Mouse (Mus musculus) lung, postnatal 0 days (tissue): ENCODE results near the gene Cyp2d22. TPM values are rescaled to one million over a fixed set of nuclear protein-coding genes. Genes with fewer than 3 reads are reported as not detected.

Experiments
- ATAC-seq: fragments of 200-750 bp; cut with Nextera tagmentation; 2 replicates; pipeline ENCODE4 v1.8.0; 2017; ENCODE audit warnings: moderate library complexity
- DNase-seq: peaks from one replicate; pipeline ENCODE4 v3.0.0-alpha.2; 2016; ENCODE audit warnings: low spot score
- H3K27ac ChIP-seq: fragments of 300-500 bp; sonication (generic); 2 replicates; pipeline ENCODE4 v1.5.1; 2014; ENCODE audit warnings: antibody characterized with exemption, mild to moderate bottlenecking, low read length, mixed read lengths
- H3K27me3 ChIP-seq: fragments of 300-500 bp; sonication (generic); replicated peaks from 2 replicates; pipeline ENCODE4 v1.6.1; 2014; ENCODE audit warnings: low read length, mixed read lengths; ENCODE audit not compliant: insufficient read depth
- H3K36me3 ChIP-seq: fragments of 300-500 bp; sonication (generic); 2 replicates; pipeline ENCODE4 v1.6.1; 2014; ENCODE audit warnings: low read length, mixed read lengths; ENCODE audit not compliant: insufficient read depth
- H3K4me1 ChIP-seq: fragments of 300-500 bp; sonication (generic); 2 replicates; pipeline ENCODE4 v1.6.1; 2014; ENCODE audit warnings: antibody characterized with exemption, low read depth, low read length, mixed read lengths; ENCODE audit not compliant: insufficient read depth
- H3K4me2 ChIP-seq: fragments of 300-500 bp; sonication (generic); replicated peaks from 2 replicates; pipeline ENCODE4 v1.6.1; 2014; ENCODE audit warnings: low read depth, mild to moderate bottlenecking, low read length, moderate library complexity, mixed read lengths
- H3K4me3 ChIP-seq: fragments of 300-500 bp; sonication (generic); 2 replicates; pipeline ENCODE4 v1.5.1; 2014; ENCODE audit warnings: low read depth, low read length
- H3K9ac ChIP-seq: fragments of 300-500 bp; sonication (generic); replicated peaks from 2 replicates; pipeline ENCODE4 v1.6.1; 2014; ENCODE audit warnings: low read depth, mild to moderate bottlenecking
- H3K9me3 ChIP-seq: fragments of 300-500 bp; sonication (generic); 2 replicates; pipeline ENCODE4 v1.6.1; 2016; ENCODE audit warnings: low read length, mixed read lengths
- CTCF ChIP-seq: IDR thresholded peaks from 2 replicates; pipeline ENCODE4 v1.5.1; 2016; ENCODE audit warnings: antibody characterized with exemption, mild to moderate bottlenecking
- EP300 ChIP-seq: IDR thresholded peaks from 2 replicates; pipeline ENCODE4 v1.6.1; 2016; ENCODE audit warnings: antibody characterized with exemption, mild to moderate bottlenecking, control low read depth
- whole genome bisulfite sequencing: fragments of 180-500 bp; shearing (Covaris S2); extraction: QIAGEN DNeasy Blood & Tissue Kit; methylation state at CpG from one replicate; pipeline ENCODE4 v1.1.7; 2014; 5-methylcytosine and 5-hydroxymethylcytosine counted together
- polyA plus RNA-seq: library from polyadenylated mRNA; unstranded; fragments of >200 nt; fragmentation: Nextera tagmentation; extraction: Ambion mirVana; gene quantifications from 2 replicates; pipeline ENCODE4 v1.2.1, GENCODE M21; 2015

Cyp2d22 gene
- polyA plus RNA-seq, 1 experiment from 2014 or later, result 13.3 TPM

- Histone ChIP-seq H3K36me3 (no peaks in the 10 kb centered on the region), H3K27ac (no peak overlapping the region), H3K4me2 (no peak overlapping the region), H3K27me3 (no peaks in the 10 kb centered on the region), H3K9me3 (no peaks in the 10 kb centered on the region), H3K4me3 (no peak overlapping the region), H3K9ac (no peak overlapping the region), H3K4me1 (no peaks in the 10 kb centered on the region)
- ATAC-seq (no peak), DNase-seq (no peak)
- no peak for TF ChIP-seq EP300
- TF ChIP-seq CTCF, result no peak
- WGBS, result 85% methylated on average over 2 of the region's 2 CpGs
These were observed 5.7 kb upstream of the Cyp2d22 start for GRCm38 (mm10) chr15:82385729-82386128.

GRCm38 (mm10) chr15:82382441-82382840 lies 2.4 kb upstream of the Cyp2d22 start:
- Histone ChIP-seq H3K9me3 (no peaks in the 10 kb centered on the region), H3K4me2 (no peak overlapping the region), H3K36me3 (no peaks in the 10 kb centered on the region), H3K4me1 (peaks cover 7% of the 10 kb centered on the region; the same call in 1 of the 2 replicates), H3K4me3 (no peak overlapping the region), H3K27me3 (no peaks in the 10 kb centered on the region), H3K27ac (no peak overlapping the region), H3K9ac (no peak overlapping the region)
- DNase-seq (no peak), ATAC-seq (no peak)
- no peak for TF ChIP-seq CTCF
- TF ChIP-seq EP300, result no peak
- WGBS, result 80% methylated on average over 2 of the region's 2 CpGs

- TF ChIP-seq CTCF (no peak), EP300 (0 out of 2 replicates have a peak, but pooled peaks have one; percentile 50)
- ATAC-seq (0 out of 2 replicates have a peak, but pooled peaks have one; percentile 5), DNase-seq (peak; percentile 46)
- no peaks in the 10 kb centered on the region for H3K9me3 ChIP-seq
- peaks cover 7% of the 10 kb centered on the region; the same call in 1 of the 2 replicates for H3K4me1 ChIP-seq
- peak overlapping the region; percentile 43; the same call in 1 of the 2 replicates for H3K4me3 ChIP-seq
- H3K9ac ChIP-seq, result no peak overlapping the region
- H3K4me2 ChIP-seq, result peak overlapping the region; percentile 72
- 27% methylated on average over 7 of the region's 7 CpGs for WGBS
- H3K27me3 ChIP-seq, result no peaks in the 10 kb centered on the region
- H3K27ac ChIP-seq, result no peak overlapping the region
- H3K36me3 ChIP-seq, result no peaks in the 10 kb centered on the region
These were observed 628 bp upstream of the Cyp2d22 start for GRCm38 (mm10) chr15:82380714-82381062.

GRCm38 (mm10) chr15:82379511-82379870 lies 569 bp downstream of the Cyp2d22 start:
- Histone ChIP-seq H3K4me3 (peak overlapping the region; percentile 43), H3K4me2 (peak overlapping the region; percentile 72), H3K27me3 (no peaks in the 10 kb centered on the region), H3K9me3 (no peaks in the 10 kb centered on the region), H3K27ac (peak overlapping the region; percentile 93), H3K9ac (peak overlapping the region; percentile 54), H3K36me3 (no peaks in the 10 kb centered on the region), H3K4me1 (peaks cover 7% of the 10 kb centered on the region; the same call in 1 of the 2 replicates)
- TF ChIP-seq CTCF, result no peak
- no peak for TF ChIP-seq EP300
- DNase-seq (no peak), ATAC-seq (no peak)
- WGBS, result 16% methylated on average over 7 of the region's 7 CpGs

GRCm38 (mm10) chr15:82378261-82379180 lies 1.5 kb downstream of the Cyp2d22 start:
- Histone ChIP-seq H3K36me3 (no peaks in the 10 kb centered on the region), H3K27ac (peak overlapping the region; percentile 93), H3K4me2 (peak overlapping the region; percentile 27; the same call in 1 of the 2 replicates), H3K27me3 (no peaks in the 10 kb centered on the region), H3K4me3 (peak overlapping the region; percentile 8), H3K9ac (no peak overlapping the region), H3K9me3 (no peaks in the 10 kb centered on the region), H3K4me1 (peaks cover 7% of the 10 kb centered on the region; the same call in 1 of the 2 replicates)
- peak; percentile 63 for ATAC-seq
- DNase-seq, result peak; percentile 92
- peak; percentile 91 for TF ChIP-seq EP300
- TF ChIP-seq CTCF, result no peak
- WGBS, result 34% methylated on average over 15 of the region's 15 CpGs

- Histone ChIP-seq H3K27me3 (no peaks in the 10 kb centered on the region), H3K9ac (no peak overlapping the region), H3K9me3 (no peaks in the 10 kb centered on the region), H3K4me1 (peaks cover 7% of the 10 kb centered on the region; the same call in 1 of the 2 replicates), H3K4me2 (0 out of 2 replicates have a peak overlapping the region, but pooled peaks have one; percentile 27), H3K36me3 (no peaks in the 10 kb centered on the region), H3K4me3 (no peak overlapping the region), H3K27ac (peak overlapping the region; percentile 93)
- WGBS, result 57% methylated on average over 5 of the region's 5 CpGs
- DNase-seq (no peak), ATAC-seq (no peak)
- TF ChIP-seq EP300 (no peak), CTCF (no peak)
These were observed 2.4 kb downstream of the Cyp2d22 start for GRCm38 (mm10) chr15:82377701-82378100.
